Mouse (Mus musculus) adrenal gland, postnatal 10 days (tissue): Measurements from ENCODE around the gene Pigf. TPM values are rescaled to one million over a fixed set of nuclear protein-coding genes. Genes with fewer than 3 reads are reported as not detected.

Source experiments
- DNase-seq: peaks from one replicate; pipeline ENCODE4 v3.0.0; 2021; ENCODE audit warnings: mixed read lengths
- total RNA-seq, 2 experiments: library from RNA; stranded (reverse); gene quantifications; 2 replicates each; pipeline ENCODE4 v1.2.3; 2021

The Pigf gene
- total RNA-seq, 2 experiments from 2014 or later = 8.3 to 11.0 TPM

DNA sequence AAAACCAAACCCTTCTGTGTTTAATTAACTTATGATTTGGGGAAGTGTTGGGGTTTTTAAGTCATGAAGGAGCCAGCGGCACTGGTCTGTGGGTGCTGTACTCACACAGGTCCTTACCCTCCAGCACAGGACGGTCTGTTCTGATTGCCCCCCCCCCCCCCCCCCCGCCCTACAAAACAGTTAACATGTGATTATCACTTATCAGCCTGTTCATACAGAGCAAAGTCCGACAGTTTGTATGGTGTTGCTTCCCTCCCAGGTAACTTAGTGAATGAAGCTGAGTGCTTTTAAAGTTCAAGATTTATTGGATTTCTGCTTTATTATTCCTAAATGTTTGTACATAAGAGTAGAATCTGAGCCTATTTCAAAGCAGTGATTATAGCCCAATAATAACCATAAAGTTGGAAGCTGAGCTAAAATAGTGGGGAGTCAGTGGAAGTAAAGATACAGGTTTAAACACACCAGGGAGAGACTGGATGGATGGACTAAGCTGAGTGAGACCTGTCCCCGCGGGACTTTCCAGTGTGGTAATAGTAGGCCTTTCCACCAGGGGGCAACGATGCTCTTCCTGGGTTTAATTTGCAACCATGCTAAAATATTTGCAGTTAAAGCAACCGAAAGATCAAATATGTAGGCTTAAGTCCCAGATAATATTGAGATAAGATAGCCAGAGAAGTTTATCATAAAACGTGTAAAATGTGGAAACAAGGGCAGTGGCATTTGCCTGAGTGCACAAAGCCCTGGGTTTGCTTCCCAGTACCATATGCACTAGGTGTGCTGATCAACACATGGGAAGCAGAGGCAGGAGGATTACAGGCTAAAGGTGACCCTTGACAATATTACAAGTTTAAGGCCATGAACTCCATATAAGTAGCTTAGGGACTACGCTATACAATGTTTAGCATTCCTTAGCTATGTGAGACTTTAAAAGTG, 11.2 kb upstream of the Pigf start:
- peak; percentile 51 for DNase-seq

DNA sequence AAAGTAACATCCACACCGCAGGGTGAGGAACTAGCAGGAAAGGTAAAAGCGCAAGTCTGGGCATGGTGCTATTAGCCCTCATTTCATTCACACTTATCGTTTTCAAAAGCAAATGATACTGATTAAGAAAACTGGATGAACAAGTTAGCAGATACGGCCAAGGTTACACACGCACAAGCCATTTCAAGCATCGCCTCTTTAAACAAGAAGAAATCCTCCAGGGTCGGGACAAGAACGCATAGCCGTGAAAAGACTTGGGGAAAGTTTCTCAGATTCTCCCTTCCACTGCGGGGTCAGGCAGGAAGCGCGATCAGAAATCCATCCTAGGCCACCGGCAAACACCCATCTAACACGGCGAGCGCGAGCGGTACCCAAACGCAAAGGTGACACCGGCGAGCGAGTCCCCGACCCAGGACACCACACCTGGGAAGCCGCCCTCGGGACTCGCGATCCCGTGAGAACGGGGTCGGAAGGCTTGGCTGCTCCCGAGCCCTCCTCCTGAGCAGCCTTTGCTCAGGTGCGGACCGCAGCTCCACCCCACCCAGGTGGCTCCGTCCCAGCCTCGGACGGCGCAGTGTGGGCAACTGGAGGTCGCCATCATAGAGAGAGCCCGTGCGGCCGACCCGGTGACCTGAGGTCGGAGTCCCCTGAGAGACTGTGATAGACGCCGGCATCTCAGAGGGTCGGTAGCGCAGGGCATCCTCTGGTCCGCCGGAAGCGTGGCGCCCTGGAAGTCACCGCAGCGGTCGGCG, 539 bp downstream of the Pigf start:
- DNase-seq = no peak

DNA sequence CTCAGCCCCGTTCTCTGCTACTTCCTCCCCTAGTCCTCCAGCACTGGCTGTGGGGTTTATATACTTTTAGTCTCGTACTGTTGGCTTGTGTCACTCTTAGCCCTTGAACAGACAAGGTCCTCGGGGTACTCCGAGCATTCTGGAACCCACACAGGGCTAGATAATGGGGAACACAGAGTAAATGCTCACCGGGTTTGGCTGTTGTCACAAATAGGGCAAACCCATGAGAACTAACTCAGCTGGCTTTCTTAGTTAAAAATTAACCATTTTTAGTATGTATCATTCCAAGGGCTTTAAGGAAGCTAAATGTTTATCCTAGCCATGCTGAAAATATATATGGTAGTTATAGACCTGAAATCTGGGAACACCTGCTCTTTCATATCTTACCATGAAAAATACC, 5.5 kb downstream of the Pigf start:
- DNase-seq = no peak

DNA sequence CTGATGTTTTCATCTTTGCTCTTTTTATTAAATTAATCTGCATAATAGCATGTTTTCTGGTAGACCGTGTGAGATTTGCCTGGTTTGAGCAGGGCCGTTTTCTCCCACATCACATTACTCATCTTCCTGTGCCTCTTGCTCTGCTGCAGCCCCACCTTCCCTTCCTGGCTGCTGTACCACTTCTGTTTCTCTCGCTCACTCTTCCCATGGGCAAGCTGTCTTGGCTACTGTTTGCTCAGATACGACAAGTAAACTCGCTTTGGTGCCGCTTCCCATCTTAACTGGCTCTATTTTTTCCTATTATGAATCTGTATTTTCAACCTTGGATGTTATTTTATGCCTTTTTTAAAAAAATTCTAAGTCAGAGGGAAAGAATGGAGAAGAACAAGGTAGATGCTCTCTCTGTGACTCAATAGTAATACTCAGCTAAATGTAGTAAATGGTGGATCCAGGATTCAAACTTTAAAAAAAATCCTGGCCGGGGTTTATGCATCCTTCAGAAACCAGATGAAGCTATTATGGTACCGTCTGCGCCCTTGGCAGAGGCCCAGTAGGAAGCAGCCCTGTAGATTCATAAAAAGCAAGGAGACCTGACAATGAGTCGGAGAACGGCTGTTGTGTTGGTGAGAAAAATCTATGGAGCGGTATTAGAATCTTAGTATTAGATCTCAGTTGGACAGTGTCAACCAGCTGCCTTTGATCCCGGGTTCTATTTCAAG, 13.7 kb downstream of the Pigf start:
- DNase-seq = peak; percentile 25

DNA sequence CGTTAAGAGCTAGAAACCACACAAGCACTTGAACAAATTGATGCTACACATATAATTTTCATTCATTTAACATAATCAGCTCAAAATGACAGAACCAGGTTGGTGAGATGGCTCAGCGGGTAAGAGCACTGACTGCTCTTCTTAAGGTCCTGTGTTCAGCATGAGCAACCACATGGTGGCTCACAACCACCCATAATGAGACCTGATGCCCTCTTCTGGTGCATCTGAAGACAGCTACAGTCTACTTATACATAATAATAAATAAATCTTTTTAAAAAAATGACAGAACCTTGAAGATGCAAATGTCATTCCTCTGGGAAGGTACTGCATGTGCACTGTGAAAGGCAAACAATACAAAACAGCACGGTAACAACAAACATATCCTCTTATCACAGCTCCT, 16.3 kb downstream of the Pigf start:
- no peak for DNase-seq

DNA sequence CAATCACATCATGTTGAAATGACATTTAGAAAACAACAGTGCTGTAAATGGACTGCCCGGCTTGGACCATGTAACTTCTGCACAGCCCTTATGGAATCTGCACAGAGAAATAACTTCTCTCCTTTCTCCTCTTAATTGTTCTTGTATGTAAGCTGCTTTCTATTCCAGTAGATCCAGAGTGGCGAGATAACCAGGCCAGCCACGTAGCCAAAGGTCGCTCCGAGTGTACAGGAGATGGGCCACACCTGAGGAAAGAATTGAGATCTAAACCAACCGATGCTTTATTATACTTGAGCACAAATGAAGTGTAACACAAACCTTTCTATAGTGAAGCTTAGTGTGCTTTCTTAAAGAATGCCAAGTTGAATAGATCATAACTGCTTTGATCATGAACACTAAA, 27.9 kb downstream of the Pigf start:
- DNase-seq = no peak

DNA sequence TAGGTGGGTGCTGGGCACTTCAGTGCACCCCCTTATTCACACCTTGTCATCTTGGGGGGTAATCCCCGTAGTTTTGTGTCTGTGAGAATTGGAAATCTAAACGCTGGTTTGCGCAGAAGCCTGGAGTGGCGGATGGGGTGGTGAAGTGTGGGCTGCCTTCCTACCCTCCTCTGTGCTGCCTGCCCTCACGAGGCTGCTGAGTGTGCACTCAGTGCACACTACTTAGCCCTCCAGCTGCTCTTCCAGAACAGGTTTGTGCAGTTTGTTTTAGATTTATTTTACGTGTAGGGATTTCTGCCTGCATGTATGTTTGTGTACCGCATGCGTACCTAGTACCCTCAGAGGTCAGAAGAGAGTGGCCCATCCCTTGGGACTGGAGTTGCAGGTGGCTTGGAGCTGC, 33.9 kb downstream of the Pigf start:
- DNase-seq = no peak

DNA sequence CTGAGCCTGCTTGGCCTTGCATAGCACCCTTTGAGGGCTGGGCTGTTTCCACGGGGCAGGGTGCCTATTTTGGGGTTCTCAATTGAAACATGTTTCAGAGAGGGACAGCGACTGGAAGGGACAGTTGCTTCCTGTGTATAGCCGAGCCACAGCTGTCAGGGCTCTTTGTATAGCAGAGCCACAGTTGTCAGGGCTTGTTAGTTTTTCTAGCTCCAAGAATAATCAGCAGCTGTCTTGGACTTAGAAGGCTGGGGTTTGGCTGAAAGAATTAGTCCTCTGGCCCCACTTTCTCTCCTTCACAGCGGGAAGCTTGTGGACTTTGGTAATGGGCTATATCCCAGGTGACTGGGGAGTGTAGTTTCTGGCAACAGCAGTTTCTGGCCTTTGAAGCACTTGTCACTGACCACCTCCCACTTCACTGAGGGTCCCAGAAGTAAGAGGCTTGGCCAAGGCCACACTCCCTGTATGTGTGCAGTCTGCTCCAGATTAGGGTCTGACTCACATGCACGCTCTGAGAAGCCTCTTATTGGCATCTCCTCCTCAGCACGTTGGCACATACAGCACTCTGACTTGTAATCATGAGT, 36.5 kb downstream of the Pigf start:
- peak; percentile 21 for DNase-seq

DNA sequence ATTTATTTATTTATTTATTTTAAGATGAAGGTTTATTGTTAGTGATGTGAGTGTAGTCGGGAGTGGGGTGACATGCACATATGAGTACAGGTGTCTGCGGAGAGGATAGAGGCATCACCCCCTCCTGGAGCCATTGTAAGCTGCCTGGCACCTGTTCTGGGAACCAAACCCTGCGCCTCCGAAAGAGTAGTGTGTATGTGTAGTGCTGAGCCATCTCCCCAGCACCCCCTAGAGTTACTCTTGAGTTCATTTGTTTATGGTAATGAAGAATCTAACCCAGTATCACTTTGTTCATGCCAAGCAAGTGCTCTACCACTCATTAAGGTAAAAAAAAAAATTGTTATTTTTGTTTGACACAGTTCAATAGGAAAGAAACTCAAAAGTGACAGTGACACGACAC, 37.0 kb downstream of the Pigf start:
- no peak for DNase-seq

DNA sequence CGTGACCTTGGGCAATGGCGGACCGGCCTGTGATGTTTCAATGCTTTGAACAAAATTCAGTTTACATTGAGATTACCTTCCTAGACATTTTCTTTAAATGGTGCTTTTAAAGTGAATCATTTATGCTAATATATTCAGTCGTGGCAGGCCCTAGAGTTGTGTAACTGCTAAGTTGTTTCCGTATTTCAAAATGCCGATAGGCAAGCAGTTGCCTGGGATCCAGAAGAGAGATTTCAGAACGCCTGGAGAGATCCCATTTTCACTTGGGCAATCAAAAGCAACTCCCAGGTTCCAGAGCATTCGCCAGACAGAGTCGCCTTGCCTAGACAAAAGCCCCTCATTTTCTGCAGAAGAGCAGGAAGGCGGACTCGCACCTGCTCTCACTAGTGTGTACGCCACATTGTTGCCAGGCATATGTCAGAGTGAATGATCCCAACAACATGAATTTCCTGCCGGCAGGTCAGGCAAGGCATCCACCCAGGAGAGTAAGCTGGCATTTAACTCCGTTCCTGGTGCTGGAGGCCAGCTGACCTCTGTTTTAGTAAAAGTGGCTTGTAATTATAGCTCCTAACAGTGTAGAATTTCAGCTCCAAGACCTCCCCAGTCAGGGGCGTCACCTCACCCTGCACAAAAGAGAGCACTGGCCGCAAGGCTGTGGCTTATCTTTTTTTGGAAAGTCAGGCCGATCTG, 38.6 kb downstream of the Pigf start:
- DNase-seq = peak; percentile 39

DNA sequence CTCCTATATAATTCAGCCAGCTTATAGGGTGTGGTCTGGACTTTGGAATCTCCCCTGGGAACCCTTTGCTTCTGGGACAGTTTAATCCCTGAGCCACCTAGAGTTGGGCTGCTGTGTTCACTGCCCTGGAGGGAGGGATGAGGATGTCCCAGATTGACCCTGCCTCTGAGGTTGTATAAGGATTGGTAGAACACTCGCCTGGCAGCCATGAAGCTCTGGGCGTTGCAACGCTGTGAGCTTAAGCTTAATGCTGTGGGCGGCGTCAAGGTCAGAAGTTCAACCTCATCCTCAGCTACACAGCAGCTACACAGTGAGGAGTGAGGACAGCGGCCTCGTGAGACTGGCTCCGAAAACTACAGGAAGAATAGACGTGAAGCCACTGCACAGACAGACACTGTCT, 42.7 kb downstream of the Pigf start:
- DNase-seq = peak; percentile 18

DNA sequence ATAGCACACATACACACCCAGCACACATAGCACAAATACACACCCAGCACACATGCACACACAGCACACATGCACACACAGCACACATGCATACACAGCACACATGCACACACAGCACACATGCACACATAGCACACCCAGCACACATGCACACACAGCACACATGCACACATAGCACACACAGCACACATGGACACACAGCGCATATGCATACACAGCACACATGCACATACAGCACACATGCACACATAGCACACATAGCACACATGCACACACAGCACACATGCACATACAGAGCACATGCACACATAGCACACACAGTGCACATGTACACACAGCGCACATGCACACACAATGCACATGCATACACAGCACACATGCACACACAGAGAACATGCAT, 43.5 kb downstream of the Pigf start:
- no peak for DNase-seq

DNA sequence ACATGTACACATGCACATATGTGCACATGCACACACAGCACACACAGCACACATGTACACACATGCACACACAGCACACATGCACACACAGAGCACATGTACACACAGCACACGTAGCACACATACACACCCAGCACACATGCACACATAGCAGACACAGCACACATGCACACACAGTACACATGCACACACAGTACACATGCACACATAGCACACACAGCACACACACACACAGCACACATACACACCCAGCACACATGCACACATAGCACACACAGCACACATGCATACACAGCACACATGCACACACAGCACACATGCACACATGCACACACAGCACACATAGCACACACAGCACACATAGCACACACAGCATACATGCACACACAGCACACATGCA, 44.0 kb downstream of the Pigf start:
- no peak for DNase-seq

DNA sequence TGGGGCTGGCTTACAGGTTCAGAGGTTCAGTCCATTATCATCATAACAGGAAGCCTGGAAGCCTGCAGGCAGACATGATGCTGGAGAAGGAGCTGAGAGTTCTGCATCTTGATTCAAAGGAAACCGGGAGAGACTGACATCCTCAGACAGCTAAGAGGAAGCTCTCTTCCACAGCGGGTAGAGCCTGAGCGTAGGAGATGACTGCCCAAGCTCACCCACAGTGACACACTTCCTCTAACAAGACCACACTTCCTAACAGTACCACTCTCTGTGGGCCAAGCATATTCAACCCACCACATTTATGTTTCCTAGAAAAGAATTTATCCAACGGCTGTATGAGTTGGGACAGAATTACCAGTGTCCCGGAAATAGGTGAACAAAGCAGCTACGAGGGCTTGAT, 46.7 kb downstream of the Pigf start:
- DNase-seq = no peak

DNA sequence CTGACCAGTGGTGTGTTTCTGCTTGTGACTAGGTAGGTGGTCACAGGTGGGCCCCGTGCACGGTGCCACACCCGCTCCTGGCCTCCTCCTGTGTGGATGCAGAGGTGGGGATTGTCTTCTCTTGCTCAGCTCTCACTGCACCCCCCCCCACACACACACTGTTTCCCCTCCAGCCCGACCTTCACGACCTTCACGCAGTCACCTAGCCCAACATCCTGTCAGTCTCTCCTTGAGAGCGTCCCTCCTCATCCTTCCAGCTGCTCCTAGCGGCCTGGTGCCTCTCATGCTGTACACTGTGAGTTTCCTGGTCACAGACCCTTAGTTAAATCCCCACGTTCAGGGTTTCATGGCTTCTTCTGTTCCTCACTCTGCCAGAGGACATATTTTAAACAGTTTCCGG, 48.8 kb downstream of the Pigf start:
- no peak for DNase-seq

DNA sequence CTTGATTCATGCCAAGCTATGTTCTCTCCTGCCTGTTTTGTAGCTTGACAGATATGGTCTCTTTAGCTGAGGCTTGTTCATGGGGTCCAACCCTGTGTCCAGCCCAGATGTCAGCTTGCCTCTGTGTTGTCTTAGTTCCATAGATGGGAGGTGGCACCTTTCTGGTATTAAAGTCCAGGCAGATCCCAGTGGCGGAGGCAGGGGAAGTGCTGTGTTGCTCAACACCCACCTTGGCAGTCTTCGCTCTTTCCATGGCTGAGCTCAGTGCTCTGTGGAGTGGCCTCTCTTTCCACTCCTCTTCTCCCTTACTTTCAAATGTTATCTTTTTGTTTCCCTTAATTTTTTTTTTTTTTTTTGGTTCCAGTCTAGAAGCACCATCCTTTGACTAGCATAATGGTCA, 52.1 kb downstream of the Pigf start:
- peak; percentile 20 for DNase-seq

DNA sequence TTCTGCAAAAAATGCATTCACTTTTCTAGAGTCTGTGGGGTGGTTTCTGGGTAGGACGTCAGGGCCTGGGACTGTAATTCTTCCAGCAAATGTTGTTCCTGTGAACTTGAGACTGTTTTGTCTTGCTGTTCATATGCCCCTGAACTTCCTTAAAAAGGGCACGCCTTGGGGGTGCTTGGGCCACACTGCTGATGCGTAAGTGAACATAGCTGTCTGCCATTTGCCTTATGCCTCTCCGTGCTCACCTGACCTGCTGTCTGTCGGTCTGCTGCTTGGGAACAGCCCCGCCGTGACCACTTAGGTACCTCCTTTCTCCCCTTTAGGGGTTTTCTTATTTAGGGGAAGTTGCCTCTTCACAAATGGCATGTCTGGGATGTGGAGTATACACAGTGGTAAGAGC, 53.3 kb downstream of the Pigf start:
- no peak for DNase-seq

DNA sequence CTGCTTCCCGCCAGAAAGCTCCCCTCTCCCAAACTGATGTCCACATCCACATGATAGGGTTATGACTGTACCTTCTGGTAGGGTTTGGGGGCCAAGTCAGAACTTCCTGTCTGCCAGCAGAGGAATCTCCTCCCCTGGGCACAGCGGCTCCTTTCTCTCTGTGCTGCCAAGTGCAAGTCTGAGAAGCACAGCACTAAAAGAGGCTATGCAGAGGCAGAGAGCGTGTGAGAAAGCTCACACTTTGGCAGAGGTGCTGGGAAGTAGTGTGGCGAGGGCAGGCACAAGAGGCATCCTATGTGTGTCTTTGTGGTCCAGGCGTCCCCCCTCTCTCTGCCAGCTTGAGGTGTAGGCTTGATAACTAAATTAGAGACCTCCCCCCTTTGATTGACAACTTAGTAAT, 54.2 kb downstream of the Pigf start:
- no peak for DNase-seq

DNA sequence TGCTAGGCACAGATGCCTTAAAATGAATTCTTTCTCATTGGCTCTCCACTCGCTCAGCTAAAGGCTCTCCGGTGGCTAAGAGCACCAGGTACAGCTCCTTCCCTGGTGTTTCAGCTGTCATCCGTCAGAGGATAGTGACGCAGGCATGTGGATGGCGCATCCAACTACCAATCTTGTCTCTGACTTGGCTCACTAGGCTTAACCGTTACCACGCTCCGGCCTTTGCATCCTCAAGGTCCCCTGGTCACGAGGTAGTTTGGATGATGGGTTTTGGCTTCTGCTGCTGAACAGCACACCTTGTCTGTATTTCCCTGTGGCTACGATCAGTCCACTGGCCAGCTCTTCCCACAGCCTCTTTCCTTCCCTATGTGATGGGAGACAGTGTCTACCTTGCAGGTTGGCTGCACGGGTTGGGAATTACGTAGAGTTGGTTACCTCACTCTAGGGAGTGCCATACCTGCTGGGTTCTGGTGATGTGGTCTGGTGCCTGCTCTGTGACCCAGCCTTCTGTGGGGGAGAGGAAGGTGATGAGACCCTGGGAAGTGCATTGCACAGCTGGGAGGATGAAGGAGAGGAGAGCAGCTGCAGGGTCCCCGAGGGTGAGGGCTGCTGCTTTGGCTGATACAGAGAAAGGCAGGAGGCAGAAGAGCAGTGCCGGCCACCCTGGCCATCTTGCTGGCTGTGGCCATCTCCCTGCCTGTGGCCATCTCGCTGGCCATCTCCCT, 55.0 kb downstream of the Pigf start:
- no peak for DNase-seq

DNA sequence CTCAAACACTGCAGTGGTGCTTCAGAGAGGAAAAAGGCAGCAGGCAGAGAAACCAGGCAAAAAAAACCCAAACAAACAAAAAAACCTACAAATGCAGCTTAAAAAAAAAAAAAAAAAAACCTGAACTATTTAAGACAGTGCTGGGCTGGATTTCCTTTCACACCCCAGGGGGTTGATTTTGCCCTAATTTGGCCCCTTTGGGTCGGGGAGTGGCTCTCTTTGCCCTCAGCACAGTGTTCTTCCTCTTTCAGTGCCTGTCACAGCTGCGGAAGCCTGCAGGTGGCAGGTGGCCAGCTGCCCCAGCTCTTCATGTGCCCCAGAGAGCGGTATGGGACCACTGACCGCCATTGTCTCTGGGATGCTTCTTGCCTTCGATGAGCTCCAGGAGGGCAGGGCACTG, 55.6 kb downstream of the Pigf start:
- no peak for DNase-seq

DNA sequence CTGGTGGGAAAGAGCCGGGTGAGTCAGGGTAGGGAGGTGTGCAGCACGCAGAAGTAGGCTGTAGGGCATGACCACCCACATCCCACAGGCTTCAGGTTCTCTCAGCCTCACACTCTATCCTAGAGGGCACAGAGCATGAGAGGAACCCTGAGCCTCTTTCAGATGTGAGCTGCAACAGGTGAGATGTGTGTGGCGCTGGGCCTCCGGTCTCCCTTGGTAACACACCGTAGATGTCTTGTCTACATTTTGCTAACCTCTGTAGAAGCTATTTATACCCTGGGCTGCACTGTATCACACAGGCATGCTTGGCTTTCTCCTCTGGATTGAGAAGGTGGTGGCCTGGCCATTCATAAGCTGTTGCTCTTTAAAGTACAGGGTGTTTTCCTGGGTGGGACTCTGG, 56.6 kb downstream of the Pigf start:
- no peak for DNase-seq
